Mouse (Mus musculus) gastrocnemius, postnatal 4 days (tissue): Measurements from ENCODE around the gene Zfp689. TPM values are rescaled to one million over a fixed set of nuclear protein-coding genes. Genes with fewer than 3 reads are reported as not detected.
"Not testable (repeated sequence)": the region's sequence is repeated elsewhere in the genome, so short reads cannot be mapped to it uniquely, and the experiment has no call there.

Experiments used
- DNase-seq, 2 experiments: peaks; one replicate each; pipeline ENCODE4 v3.0.0; 2021 to 2022; ENCODE audit warnings: low spot score in 2 of 2, mixed read lengths in 2 of 2
- total RNA-seq, 2 experiments: library from RNA; stranded (reverse); gene quantifications; 2 replicates each; pipeline ENCODE4 v1.2.3; 2021

Gene Zfp689
- total RNA-seq, 2 experiments from 2014 or later: 3.3 to 3.4 TPM

GRCm38 (mm10) chr7:127470743-127471645, 22.0 kb upstream of the Zfp689 start:
- peak; percentile 73 to 89 for DNase-seq

- no peak for DNase-seq
Measured at GRCm38 (mm10) chr7:127470011-127470715, 21.2 kb upstream of the Zfp689 start.

- no peak for DNase-seq
Measured at GRCm38 (mm10) chr7:127466606-127467005, 17.6 kb upstream of the Zfp689 start.

GRCm38 (mm10) chr7:127465670-127466069, 16.7 kb upstream of the Zfp689 start:
- DNase-seq: not testable (repeated sequence)

- DNase-seq: no peak
Measured at GRCm38 (mm10) chr7:127465191-127465590, 16.2 kb upstream of the Zfp689 start.

- not testable (repeated sequence) for DNase-seq
Measured at GRCm38 (mm10) chr7:127459311-127459710, 10.4 kb upstream of the Zfp689 start, which contains the start of gene Prr14. TSS of gene Prr14 (plus strand) at chr7:127459611.

GRCm38 (mm10) chr7:127458371-127459122, 9.6 kb upstream of the Zfp689 start:
- not testable (repeated sequence) for DNase-seq

- DNase-seq: no peak
Measured at GRCm38 (mm10) chr7:127454905-127455304, 5.9 kb upstream of the Zfp689 start.

GRCm38 (mm10) chr7:127453056-127453455, 4.1 kb upstream of the Zfp689 start:
- no peak for DNase-seq

GRCm38 (mm10) chr7:127449966-127450365, 1.0 kb upstream of the Zfp689 start:
- DNase-seq: no peak

GRCm38 (mm10) chr7:127443976-127444375, 5.0 kb downstream of the Zfp689 start:
- DNase-seq: no peak

- no peak for DNase-seq
Measured at GRCm38 (mm10) chr7:127437724-127438123, 11.2 kb downstream of the Zfp689 start.

GRCm38 (mm10) chr7:127435206-127435605, 13.8 kb downstream of the Zfp689 start:
- DNase-seq: no peak

GRCm38 (mm10) chr7:127426354-127426753, 22.6 kb downstream of the Zfp689 start:
- no peak for DNase-seq

- DNase-seq: no peak
Measured at GRCm38 (mm10) chr7:127425911-127426310, 23.0 kb downstream of the Zfp689 start.

GRCm38 (mm10) chr7:127425291-127425690, 23.7 kb downstream of the Zfp689 start:
- DNase-seq: no peak

- no peak for DNase-seq
Measured at GRCm38 (mm10) chr7:127422247-127422646, 26.7 kb downstream of the Zfp689 start.

GRCm38 (mm10) chr7:127421388-127422191, 27.4 kb downstream of the Zfp689 start, which contains the start of gene Zfp688:
TSS of gene Zfp688 (minus strand) at chr7:127422068.
- peak; percentile 91 to 98 for DNase-seq

GRCm38 (mm10) chr7:127411418-127411817, 37.5 kb downstream of the Zfp689 start:
- DNase-seq: no peak
